Comparison of ENCODE assay signal across 31 mouse cellular contexts in genomic region chr3:143986798-143987197, GRCm38 (mm10).
"Had no signal": no experiment of that assay in that cellular context is flagged by ENCODE, and none has a peak within 500 bp of the region (broad histone marks: within the 10 kb centered on the region; RNA-seq: fewer than 3 reads in every experiment).

No protein-coding gene starts in this region.

- H3K9ac ChIP-seq: limb, embryonic 12.5 days; limb, embryonic 13.5 days; limb, embryonic 15.5 days; liver, embryonic 12.5 days; liver, embryonic 13.5 days; liver, embryonic 14.5 days; liver, embryonic 15.5 days; liver, postnatal 0 days; lung, embryonic 14.5 days; lung, embryonic 15.5 days; midbrain, embryonic 12.5 days; midbrain, embryonic 13.5 days; midbrain, embryonic 15.5 days had no signal

- H3K9me3 ChIP-seq: limb, embryonic 10.5 days; limb, embryonic 12.5 days; limb, embryonic 13.5 days; limb, embryonic 15.5 days; liver, embryonic 12.5 days; liver, embryonic 15.5 days; lung, embryonic 15.5 days; midbrain, embryonic 10.5 days; midbrain, embryonic 12.5 days; midbrain, embryonic 13.5 days; midbrain, embryonic 15.5 days had no signal

- ATAC-seq: liver, embryonic 12.5 days; liver, postnatal 0 days; lung, postnatal 0 days; midbrain, embryonic 13.5 days; midbrain, embryonic 15.5 days; midbrain, embryonic 16.5 days had no signal

- H3K4me2 ChIP-seq: limb, embryonic 12.5 days; limb, embryonic 13.5 days; limb, embryonic 15.5 days; liver, embryonic 11.5 days; liver, embryonic 12.5 days; liver, embryonic 13.5 days; liver, embryonic 15.5 days; lung, embryonic 14.5 days; lung, embryonic 15.5 days; midbrain, embryonic 11.5 days; midbrain, embryonic 12.5 days; midbrain, embryonic 13.5 days; midbrain, embryonic 15.5 days had no signal

- H3K4me1 ChIP-seq: limb, embryonic 12.5 days; limb, embryonic 13.5 days; limb, embryonic 15.5 days; liver, embryonic 12.5 days; liver, embryonic 13.5 days; liver, embryonic 15.5 days; lung, embryonic 15.5 days; megakaryocyte, embryonic 14.5 days; midbrain, embryonic 10.5 days; midbrain, embryonic 13.5 days; midbrain, embryonic 15.5 days had no signal

- H3K36me3 ChIP-seq: limb, embryonic 10.5 days; limb, embryonic 12.5 days; limb, embryonic 13.5 days; limb, embryonic 15.5 days; liver, embryonic 12.5 days; liver, embryonic 13.5 days; liver, embryonic 15.5 days; lung, embryonic 15.5 days; midbrain, embryonic 10.5 days; midbrain, embryonic 12.5 days; midbrain, embryonic 13.5 days; midbrain, embryonic 15.5 days had no signal

- H3K4me3 ChIP-seq: limb, embryonic 10.5 days; limb, embryonic 12.5 days; limb, embryonic 13.5 days; limb, embryonic 15.5 days; liver, embryonic 12.5 days; liver, embryonic 13.5 days; liver, embryonic 15.5 days; lung, embryonic 15.5 days; megakaryocyte, embryonic 14.5 days; midbrain, embryonic 10.5 days; midbrain, embryonic 12.5 days; midbrain, embryonic 13.5 days; midbrain, embryonic 15.5 days; myocyte had no signal

- H3K27me3 ChIP-seq: limb, embryonic 12.5 days; limb, embryonic 13.5 days; limb, embryonic 15.5 days; liver, embryonic 12.5 days; liver, embryonic 13.5 days; liver, embryonic 15.5 days; lung, embryonic 15.5 days; megakaryocyte, embryonic 14.5 days; midbrain, embryonic 12.5 days; midbrain, embryonic 13.5 days; midbrain, embryonic 15.5 days had no signal

- H3K27ac ChIP-seq: limb, embryonic 12.5 days; limb, embryonic 13.5 days; limb, embryonic 15.5 days; liver, embryonic 12.5 days; liver, embryonic 13.5 days; liver, embryonic 14.5 days; liver, embryonic 15.5 days; lung, embryonic 15.5 days; macrophage; midbrain, embryonic 10.5 days; midbrain, embryonic 12.5 days; midbrain, embryonic 13.5 days; midbrain, embryonic 15.5 days had no signal

- DNase-seq: left cerebral cortex, postnatal 4 days; liver; liver, embryonic 13.5 days; liver, postnatal 0 days; lung, adult 18-20 months; lung, adult 2 months; lung, embryonic 14.5 days; lung, postnatal 10 days; lung, postnatal 14 days; lung, postnatal 36 days; lung, postnatal 4 days; midbrain, embryonic 14.5 days had no signal
